Comparison of ENCODE assay signal across 25 mouse cellular contexts in genomic region chr16:64607793-64608192, GRCm38 (mm10). TPM values are rescaled to one million over a fixed set of nuclear protein-coding genes. Genes with fewer than 3 reads are reported as not detected.
"Had no signal": no experiment of that assay in that cellular context is flagged by ENCODE, and none has a peak within 500 bp of the region (broad histone marks: within the 10 kb centered on the region; RNA-seq: fewer than 3 reads in every experiment).

No protein-coding gene starts in this region.

- DNase-seq: retina, postnatal 1 day; right cerebral cortex, adult 18-20 months; right cerebral cortex, postnatal 14 days; right cerebral cortex, postnatal 25 days; right cerebral cortex, postnatal 4 days; spleen, adult 18-20 months; thymus, adult 18-20 months; thymus, adult 2 months; thymus, postnatal 14 days; thymus, postnatal 25 days; thymus, postnatal 36 days; thymus, postnatal 4 days had no signal

RNA-seq across cellular contexts. Expression of gene Csnka2ip, which starts 5.6 kb away (rescaled TPM):
- total RNA-seq: neutrophil, adult 5-6 weeks had no signal
- polyA plus RNA-seq: neural tube, embryonic 12.5 days; neural tube, embryonic 13.5 days; neural tube, embryonic 14.5 days; neural tube, embryonic 15.5 days; small intestine, adult 2 months; spleen, adult 2 months; stomach, embryonic 14.5 days; stomach, embryonic 15.5 days; stomach, embryonic 16.5 days; stomach, postnatal 0 days; thymus, adult 2 months; thymus, postnatal 0 days; urinary bladder, adult 2 months had no signal
